ENCODE assay signal across 8 mouse cellular contexts in genomic region chr11:72206341-72207203, GRCm38 (mm10). TPM values are rescaled to one million over a fixed set of nuclear protein-coding genes. Genes with fewer than 3 reads are reported as not detected.
DNase-seq lines count a peak whose midpoint lies in the region; ATAC-seq and TF ChIP-seq lines count a peak whose summit lies in the region.

Gm43951 (minus strand) TSS chr11:72206840.

- peak within 1 kb of the TSS; percentile 82 for H3K9ac ChIP-seq in embryonic facial prominence, embryonic 14.5 days (ENCODE audit: low read depth, low read length)
- H3K9ac ChIP-seq in hindbrain, embryonic 12.5 days: peak within 1 kb of the TSS; percentile 90
- H3K9ac ChIP-seq in midbrain, embryonic 15.5 days: peak within 1 kb of the TSS; percentile 80

- peak within 1 kb of the TSS; percentile 98 for H3K4me3 ChIP-seq in lung, adult 2 months (replicated peaks; ENCODE audit: extremely low read depth, low read depth, low read length)
- peak within 1 kb of the TSS; percentile 81 for H3K4me3 ChIP-seq in embryonic facial prominence, embryonic 14.5 days (ENCODE audit: low read depth, low read length)
- H3K4me3 ChIP-seq in hindbrain, embryonic 12.5 days: peak within 1 kb of the TSS; percentile 87
- H3K4me3 ChIP-seq in limb, embryonic 10.5 days: peak within 1 kb of the TSS; percentile 92
- H3K4me3 ChIP-seq in midbrain, embryonic 15.5 days: peak within 1 kb of the TSS; percentile 68

- H3K27me3 ChIP-seq in embryonic facial prominence, embryonic 14.5 days (replicated peaks; ENCODE audit: control insufficient read depth, insufficient read depth, low read length): no peaks in the 10 kb centered on the region
- no peaks in the 10 kb centered on the region for H3K27me3 ChIP-seq in hindbrain, embryonic 12.5 days
- no peaks in the 10 kb centered on the region for H3K27me3 ChIP-seq in limb, embryonic 10.5 days (ENCODE audit: low read depth, poor library complexity, severe bottlenecking)
- H3K27me3 ChIP-seq in midbrain, embryonic 15.5 days (replicated peaks): no peaks in the 10 kb centered on the region

- no peaks in the 10 kb centered on the region for H3K9me3 ChIP-seq in embryonic facial prominence, embryonic 14.5 days (ENCODE audit: control insufficient read depth, low read length)
- H3K9me3 ChIP-seq in hindbrain, embryonic 12.5 days (replicated peaks): no peaks in the 10 kb centered on the region
- H3K9me3 ChIP-seq in limb, embryonic 10.5 days (replicated peaks): no peaks in the 10 kb centered on the region
- no peaks in the 10 kb centered on the region for H3K9me3 ChIP-seq in midbrain, embryonic 15.5 days

- peak within 1 kb of the TSS; percentile 86 for H3K4me2 ChIP-seq in embryonic facial prominence, embryonic 14.5 days (ENCODE audit: low read depth, low read length)
- H3K4me2 ChIP-seq in hindbrain, embryonic 12.5 days (replicated peaks): peak within 1 kb of the TSS; percentile 89
- peak within 1 kb of the TSS; percentile 76 for H3K4me2 ChIP-seq in midbrain, embryonic 15.5 days

- WGBS in lung, adult 2 months: 1% methylated on average over 43 of the region's 43 CpGs
- under 1% methylated on average over 43 of the region's 43 CpGs for WGBS in embryonic facial prominence, embryonic 14.5 days
- WGBS in hindbrain, embryonic 12.5 days: under 1% methylated on average over 43 of the region's 43 CpGs
- WGBS in limb, embryonic 10.5 days: under 1% methylated on average over 43 of the region's 43 CpGs
- under 1% methylated on average over 43 of the region's 43 CpGs for WGBS in midbrain, embryonic 15.5 days

- no peak for DNase-seq in lung, adult 2 months
- DNase-seq in lung, postnatal 36 days: no peak
- DNase-seq in ZHBTc4 (ENCODE audit: low read depth, low spot score): peak; percentile 35
- no peak for DNase-seq in embryonic facial prominence, embryonic 14.5 days (ENCODE audit: low spot score)
- no peak for DNase-seq in limb, embryonic 10.5 days (ENCODE audit: low spot score)
- peak; percentile 59 for DNase-seq in thymus, postnatal 4 days

- peaks cover 36% of the 10 kb centered on the region for H3K36me3 ChIP-seq in embryonic facial prominence, embryonic 14.5 days (ENCODE audit: control insufficient read depth, insufficient read depth, low read length)
- H3K36me3 ChIP-seq in hindbrain, embryonic 12.5 days: peaks cover 30% of the 10 kb centered on the region
- H3K36me3 ChIP-seq in limb, embryonic 10.5 days: peaks cover 39% of the 10 kb centered on the region
- peaks cover 16% of the 10 kb centered on the region for H3K36me3 ChIP-seq in midbrain, embryonic 15.5 days (replicated peaks)

- ATAC-seq in embryonic facial prominence, embryonic 14.5 days (ENCODE audit: low read depth): peak; percentile 42
- peak; percentile 60 for ATAC-seq in hindbrain, embryonic 12.5 days (ENCODE audit: low FRiP score)
- peak; percentile 70 for ATAC-seq in midbrain, embryonic 15.5 days (replicated peaks)

- peak within 1 kb of the TSS; percentile 81 for H3K27ac ChIP-seq in embryonic facial prominence, embryonic 14.5 days (replicated peaks; ENCODE audit: low read depth, low read length)
- peak within 1 kb of the TSS; percentile 79 for H3K27ac ChIP-seq in hindbrain, embryonic 12.5 days
- peak within 1 kb of the TSS; percentile 91 for H3K27ac ChIP-seq in limb, embryonic 10.5 days
- peak within 1 kb of the TSS; percentile 76 for H3K27ac ChIP-seq in midbrain, embryonic 15.5 days

- TF ChIP-seq CTCF in lung, adult 2 months (IDR thresholded peaks at IDR 0.05; ENCODE audit: insufficient read depth, low read length): no peak

- no peak for TF ChIP-seq POLR2A in lung, adult 2 months (IDR thresholded peaks at IDR 0.05; ENCODE audit: borderline replicate concordance, extremely low read depth, low read depth, low read length)

- H3K4me1 ChIP-seq in lung, adult 2 months (ENCODE audit: control insufficient read depth, insufficient read depth, low read length): no peaks in the 10 kb centered on the region; the same call in 1 of the 2 replicates
- peaks cover 10% of the 10 kb centered on the region for H3K4me1 ChIP-seq in embryonic facial prominence, embryonic 14.5 days (ENCODE audit: control insufficient read depth, insufficient read depth, low read length)
- H3K4me1 ChIP-seq in hindbrain, embryonic 12.5 days: peaks cover 21% of the 10 kb centered on the region
- peaks cover 23% of the 10 kb centered on the region for H3K4me1 ChIP-seq in limb, embryonic 10.5 days
- peaks cover 30% of the 10 kb centered on the region for H3K4me1 ChIP-seq in midbrain, embryonic 15.5 days

RNA-seq across cellular contexts. Expression of gene Gm43951, which starts in this region (rescaled TPM):
- polyA plus RNA-seq in lung, adult 2 months (2012; rRNA removed): 0.20 and 0.32 TPM in 2 replicates
- 0.13 and 0.15 TPM in 2 replicates for polyA plus RNA-seq in embryonic facial prominence, embryonic 14.5 days (2014; fragmentation: Nextera tagmentation; extraction: Ambion mirVana)
- polyA plus RNA-seq in hindbrain, embryonic 12.5 days (2016; fragmentation: Nextera tagmentation; extraction: Ambion mirVana): 0.91 and 1.1 TPM in 2 replicates
- polyA plus RNA-seq in limb, embryonic 10.5 days (2016; fragmentation: Nextera tagmentation; extraction: Ambion mirVana): 0.68 and 0.83 TPM in 2 replicates
- 1.8 and 1.9 TPM in 2 replicates for polyA plus RNA-seq in midbrain, embryonic 15.5 days (2015; fragmentation: Nextera tagmentation; extraction: Ambion mirVana)

Comparison
In these comparisons a context has a peak if more than half of its experiments do, and no peak if none do; other contexts are left out.
1. Peak in ATAC-seq, H3K4me3 ChIP-seq, H3K27ac ChIP-seq, H3K9ac ChIP-seq and H3K4me2 ChIP-seq in embryonic facial prominence, embryonic 14.5 days; RNA of the gene not detected or under 1 TPM.
2. DNase-seq: peak in ZHBTc4 (single experiment) and thymus, postnatal 4 days (single experiment); none in lung, adult 2 months (single experiment), lung, postnatal 36 days (single experiment), embryonic facial prominence, embryonic 14.5 days (single experiment) and limb, embryonic 10.5 days (single experiment).
3. Peak in every context shown above with its lines, with median percentiles within 50 percentile points of each other: H3K4me3 ChIP-seq, ATAC-seq, H3K27ac ChIP-seq, H3K4me2 ChIP-seq and H3K9ac ChIP-seq.